Mouse (Mus musculus): ENCODE data around the gene Pde5a. TPM values are rescaled to one million over a fixed set of nuclear protein-coding genes. Genes with fewer than 3 reads are reported as not detected.

Gene Pde5a
- polyA plus RNA-seq (2014; fragmentation: Nextera tagmentation; extraction: Ambion mirVana), result 55.0 and 57.4 TPM in 2 replicates

DNA sequence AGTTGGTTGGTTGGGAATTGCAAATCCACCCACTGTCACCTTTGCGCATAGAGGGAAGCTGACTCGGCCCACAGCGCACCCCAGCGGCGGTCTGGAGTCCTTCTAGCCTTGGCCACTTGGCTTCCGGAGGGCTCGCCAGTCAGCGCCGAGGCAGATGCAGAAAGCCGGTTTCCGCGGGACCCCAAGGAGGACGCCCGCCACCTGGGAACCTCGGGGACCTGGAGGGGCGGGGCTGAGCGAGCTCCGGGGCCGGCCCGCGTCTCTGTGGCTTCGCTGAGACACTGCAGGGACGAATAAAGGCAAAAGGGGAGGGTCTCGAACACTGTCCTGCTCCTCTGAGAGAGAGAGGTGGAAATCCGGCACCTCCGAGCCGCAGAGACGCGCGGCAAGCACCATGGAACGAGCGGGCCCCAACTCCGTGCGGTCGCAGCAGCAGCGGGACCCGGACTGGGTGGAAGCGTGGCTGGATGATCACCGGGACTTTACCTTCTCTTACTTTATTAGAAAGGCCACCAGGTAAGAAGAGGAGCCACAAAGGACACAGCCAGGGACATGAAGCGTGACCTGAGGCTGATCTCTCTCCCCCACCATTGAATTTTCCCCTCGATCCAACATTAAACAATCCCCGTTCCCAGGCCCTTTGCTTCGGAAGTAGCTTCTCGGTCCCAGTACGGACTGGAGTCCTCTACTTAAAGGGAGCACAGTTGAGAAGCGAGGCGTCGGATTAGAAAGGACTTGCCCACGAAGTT, at the start of gene Pde5a:
Gene Pde5a (plus strand): TSS at position 96 of the 749 bp plus-strand sequence.
- H3K36me3 ChIP-seq (ENCODE audit: insufficient read depth), result no peaks in the 10 kb centered on the region
- ATAC-seq (ENCODE audit: insufficient read depth) (peak; percentile 65), DNase-seq (peak; percentile 94)
- TF ChIP-seq CTCF (IDR thresholded peaks at IDR 0.05; ENCODE audit: low read depth), result peak; percentile 87
- no peaks in the 10 kb centered on the region for H3K4me1 ChIP-seq (ENCODE audit: insufficient read depth)
- H3K9ac ChIP-seq, result peak within 1 kb of the TSS; percentile 84
- H3K9me3 ChIP-seq (ENCODE audit: low read depth, low read length), result no peaks in the 10 kb centered on the region
- under 1% methylated on average over 49 of the region's 49 CpGs for WGBS
- no peaks in the 10 kb centered on the region for H3K27me3 ChIP-seq (ENCODE audit: insufficient read depth, low read length)
- peak within 1 kb of the TSS; percentile 96 for H3K27ac ChIP-seq (ENCODE audit: low read depth)
- peak within 1 kb of the TSS; percentile 69 for H3K4me2 ChIP-seq
- peak within 1 kb of the TSS; percentile 65 for H3K4me3 ChIP-seq (ENCODE audit: low read depth, low read length)

DNA sequence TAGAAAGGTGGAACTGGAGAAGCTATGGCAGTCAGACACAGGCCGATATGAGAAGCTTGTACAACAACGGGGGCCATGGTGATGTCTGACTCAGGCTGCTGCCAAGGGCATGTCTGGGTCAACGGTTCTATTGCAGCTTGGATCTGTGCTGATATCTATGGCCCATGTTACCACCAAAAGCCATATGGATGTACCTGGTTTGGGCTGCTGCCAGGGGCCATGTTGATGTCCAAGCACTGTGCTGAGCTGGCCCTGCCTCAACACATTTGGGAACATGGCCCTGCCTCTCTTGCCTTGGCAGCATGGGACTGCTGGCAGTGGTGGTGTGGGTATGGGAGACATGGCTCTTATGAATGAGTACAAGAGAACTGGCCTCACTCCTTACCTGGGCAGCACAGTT, 47.9 kb upstream of the Pde5a start:
- H3K9ac ChIP-seq, result no peak overlapping the region
- H3K4me3 ChIP-seq (ENCODE audit: low read depth, low read length), result no peak overlapping the region
- no peak for DNase-seq
- no peak overlapping the region for H3K4me2 ChIP-seq
- H3K27ac ChIP-seq (ENCODE audit: low read depth), result no peak overlapping the region
- no peak for TF ChIP-seq CTCF (IDR thresholded peaks at IDR 0.05; ENCODE audit: low read depth)
- no peak for ATAC-seq (ENCODE audit: insufficient read depth)
- H3K4me1 ChIP-seq (ENCODE audit: insufficient read depth), result peaks cover 3% of the 10 kb centered on the region
- peaks cover 11% of the 10 kb centered on the region; the same call in 1 of the 2 replicates for H3K9me3 ChIP-seq (ENCODE audit: low read depth, low read length)
- no peaks in the 10 kb centered on the region for H3K36me3 ChIP-seq (ENCODE audit: insufficient read depth)
- WGBS, result 85% methylated on average over 3 of the region's 3 CpGs
- H3K27me3 ChIP-seq (ENCODE audit: insufficient read depth, low read length), result no peaks in the 10 kb centered on the region

GRCm38 (mm10) chr3:122682352-122682751, 46.4 kb upstream of the Pde5a start:
- peak overlapping the region; percentile 69; the same call in 1 of the 2 replicates for H3K27ac ChIP-seq (ENCODE audit: low read depth)
- ATAC-seq (ENCODE audit: insufficient read depth), result no peak
- no peak overlapping the region for H3K4me3 ChIP-seq (ENCODE audit: low read depth, low read length)
- H3K9ac ChIP-seq, result no peak overlapping the region
- H3K4me1 ChIP-seq (ENCODE audit: insufficient read depth), result peaks cover 3% of the 10 kb centered on the region
- peak; percentile 58 for DNase-seq
- H3K36me3 ChIP-seq (ENCODE audit: insufficient read depth), result no peaks in the 10 kb centered on the region
- no peak overlapping the region for H3K4me2 ChIP-seq
- H3K9me3 ChIP-seq (ENCODE audit: low read depth, low read length), result peaks cover 11% of the 10 kb centered on the region; the same call in 1 of the 2 replicates
- TF ChIP-seq CTCF (IDR thresholded peaks at IDR 0.05; ENCODE audit: low read depth), result no peak
- 35% methylated on average over 4 of the region's 4 CpGs for WGBS
- no peaks in the 10 kb centered on the region for H3K27me3 ChIP-seq (ENCODE audit: insufficient read depth, low read length)

DNA sequence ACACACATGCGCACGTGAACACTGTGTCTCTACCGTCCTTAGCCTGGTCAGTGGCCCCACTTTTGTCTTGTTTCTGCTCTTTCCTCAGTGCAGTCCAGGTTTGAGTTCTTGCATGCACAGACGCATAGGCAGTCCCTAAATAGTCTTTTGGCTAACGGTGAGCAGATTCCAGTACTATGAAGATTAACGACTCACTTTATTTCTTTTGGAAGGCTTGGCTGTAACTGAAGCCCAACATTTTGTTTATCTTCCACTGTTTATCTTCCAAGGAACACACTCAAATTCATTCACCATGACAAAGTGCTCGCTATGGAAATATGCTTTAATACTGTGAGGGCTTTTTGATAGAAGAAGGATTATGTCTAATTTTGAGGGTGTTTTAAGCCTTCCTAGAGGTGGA, 43.9 kb upstream of the Pde5a start:
- H3K4me1 ChIP-seq (ENCODE audit: insufficient read depth), result peaks cover 3% of the 10 kb centered on the region
- TF ChIP-seq CTCF (IDR thresholded peaks at IDR 0.05; ENCODE audit: low read depth), result no peak
- ATAC-seq (ENCODE audit: insufficient read depth) (peak; percentile 62), DNase-seq (peak; percentile 71)
- no peaks in the 10 kb centered on the region for H3K27me3 ChIP-seq (ENCODE audit: insufficient read depth, low read length)
- H3K36me3 ChIP-seq (ENCODE audit: insufficient read depth), result no peaks in the 10 kb centered on the region
- no peaks in the 10 kb centered on the region for H3K9me3 ChIP-seq (ENCODE audit: low read depth, low read length)
- H3K9ac ChIP-seq, result no peak overlapping the region
- 31% methylated on average over 7 of the region's 7 CpGs for WGBS
- H3K27ac ChIP-seq (ENCODE audit: low read depth), result peak overlapping the region; percentile 55; the same call in 1 of the 2 replicates
- H3K4me2 ChIP-seq, result no peak overlapping the region
- H3K4me3 ChIP-seq (ENCODE audit: low read depth, low read length), result no peak overlapping the region

GRCm38 (mm10) chr3:122693039-122693438, 35.7 kb upstream of the Pde5a start:
- whole genome bisulfite sequencing, result 73% methylated on average over 3 of the region's 3 CpGs
- TF ChIP-seq CTCF (IDR thresholded peaks at IDR 0.05; ENCODE audit: low read depth), result no peak
- Histone ChIP-seq H3K4me3 (ENCODE audit: low read depth, low read length) (no peak overlapping the region), H3K27ac (ENCODE audit: low read depth) (no peak overlapping the region), H3K4me1 (ENCODE audit: insufficient read depth) (0 out of 2 replicates have a peak, but pooled peaks cover 3% of the 10 kb centered on the region), H3K27me3 (ENCODE audit: insufficient read depth, low read length) (no peaks in the 10 kb centered on the region), H3K9me3 (ENCODE audit: low read depth, low read length) (no peaks in the 10 kb centered on the region), H3K9ac (no peak overlapping the region), H3K36me3 (ENCODE audit: insufficient read depth) (no peaks in the 10 kb centered on the region), H3K4me2 (no peak overlapping the region)
- no peak for DNase-seq
- ATAC-seq (ENCODE audit: insufficient read depth), result no peak

DNA sequence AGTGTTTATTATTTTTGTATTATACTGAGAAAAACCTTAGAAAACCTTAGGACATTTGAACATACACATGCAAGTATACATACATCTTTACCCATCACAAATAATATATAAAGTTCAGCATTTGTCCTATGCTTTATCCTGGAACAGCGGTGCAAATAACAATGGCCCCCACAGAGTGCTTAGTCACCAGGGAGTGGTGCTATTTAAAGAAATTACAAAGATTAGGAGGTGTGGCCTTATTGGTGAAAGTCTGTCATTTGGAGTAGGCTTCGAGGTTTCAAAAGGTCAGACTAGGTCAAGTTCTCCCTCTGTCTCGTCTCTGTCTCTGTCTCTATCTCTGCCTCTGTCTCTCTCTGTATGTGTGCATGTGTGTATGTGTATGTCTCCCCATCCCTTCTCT, 32.9 kb upstream of the Pde5a start:
- H3K36me3 ChIP-seq (ENCODE audit: insufficient read depth), result no peaks in the 10 kb centered on the region
- no peak for ATAC-seq (ENCODE audit: insufficient read depth)
- no peak overlapping the region for H3K27ac ChIP-seq (ENCODE audit: low read depth)
- no peak for TF ChIP-seq CTCF (IDR thresholded peaks at IDR 0.05; ENCODE audit: low read depth)
- no peak for DNase-seq
- 0 out of 2 replicates have a peak, but pooled peaks cover 3% of the 10 kb centered on the region for H3K4me1 ChIP-seq (ENCODE audit: insufficient read depth)
- no peak overlapping the region for H3K4me2 ChIP-seq
- H3K9ac ChIP-seq, result no peak overlapping the region
- H3K27me3 ChIP-seq (ENCODE audit: insufficient read depth, low read length), result no peaks in the 10 kb centered on the region
- H3K4me3 ChIP-seq (ENCODE audit: low read depth, low read length), result no peak overlapping the region
- H3K9me3 ChIP-seq (ENCODE audit: low read depth, low read length), result no peaks in the 10 kb centered on the region
- WGBS, result 66% methylated on average over 3 of the region's 3 CpGs

GRCm38 (mm10) chr3:122696672-122697071, 32.1 kb upstream of the Pde5a start:
- DNase-seq (peak; percentile 31), ATAC-seq (ENCODE audit: insufficient read depth) (0 out of 2 replicates have a peak, but pooled peaks have one; percentile 54)
- H3K9me3 ChIP-seq (ENCODE audit: low read depth, low read length), result no peaks in the 10 kb centered on the region
- H3K4me3 ChIP-seq (ENCODE audit: low read depth, low read length), result no peak overlapping the region
- H3K9ac ChIP-seq, result no peak overlapping the region
- H3K36me3 ChIP-seq (ENCODE audit: insufficient read depth), result no peaks in the 10 kb centered on the region
- H3K27ac ChIP-seq (ENCODE audit: low read depth), result no peak overlapping the region
- H3K4me2 ChIP-seq, result no peak overlapping the region
- no peak for TF ChIP-seq CTCF (IDR thresholded peaks at IDR 0.05; ENCODE audit: low read depth)
- WGBS, result 63% methylated on average over 4 of the region's 4 CpGs
- H3K27me3 ChIP-seq (ENCODE audit: insufficient read depth, low read length), result no peaks in the 10 kb centered on the region
- 0 out of 2 replicates have a peak, but pooled peaks cover 3% of the 10 kb centered on the region for H3K4me1 ChIP-seq (ENCODE audit: insufficient read depth)

Measured in lung, embryonic 14.5 days (tissue).